Mouse (Mus musculus) neural tube, embryonic 14.5 days (tissue): Measurements from ENCODE around the gene Lsmem1. TPM values are rescaled to one million over a fixed set of nuclear protein-coding genes. Genes with fewer than 3 reads are reported as not detected.

Source experiments
- ATAC-seq: fragments of 200-750 bp; cut with Nextera tagmentation; 2 replicates; pipeline ENCODE4 v1.8.0; 2017; ENCODE audit warnings: low read depth, mild to moderate bottlenecking, moderate TSS enrichment, moderate library complexity
- H3K27ac ChIP-seq: fragments of 300-500 bp; sonication (generic); 2 replicates; pipeline ENCODE4 v1.5.1; 2014; ENCODE audit warnings: low read depth, mild to moderate bottlenecking, control low read depth, low read length, moderate library complexity, mixed read lengths
- H3K27me3 ChIP-seq: fragments of 300-500 bp; sonication (generic); 2 replicates; pipeline ENCODE4 v1.6.1; 2014; ENCODE audit warnings: low read length; ENCODE audit not compliant: control insufficient read depth, insufficient read depth
- H3K36me3 ChIP-seq: fragments of 300-500 bp; sonication (generic); 2 replicates; pipeline ENCODE4 v1.6.1; 2014; ENCODE audit warnings: low read length, mixed read lengths; ENCODE audit not compliant: control insufficient read depth, insufficient read depth
- H3K4me1 ChIP-seq: fragments of 300-500 bp; sonication (generic); 2 replicates; pipeline ENCODE4 v1.6.1; 2014; ENCODE audit warnings: low read length; ENCODE audit not compliant: control insufficient read depth, insufficient read depth
- H3K4me2 ChIP-seq: fragments of 300-500 bp; sonication (generic); 2 replicates; pipeline ENCODE4 v1.6.1; 2014; ENCODE audit warnings: mild to moderate bottlenecking, low read depth, low read length, control low read depth
- H3K4me3 ChIP-seq: fragments of 300-500 bp; sonication (generic); 2 replicates; pipeline ENCODE4 v1.5.1; 2014; ENCODE audit warnings: low read depth, low read length, control low read depth, mixed read lengths
- H3K9ac ChIP-seq: fragments of 300-500 bp; sonication (generic); replicated peaks from 2 replicates; pipeline ENCODE4 v1.6.1; 2014; ENCODE audit warnings: low read depth, mild to moderate bottlenecking, control low read depth, low read length, mixed read lengths
- H3K9me3 ChIP-seq: fragments of 300-500 bp; sonication (generic); 2 replicates; pipeline ENCODE4 v1.6.1; 2016; ENCODE audit warnings: low read length; ENCODE audit not compliant: control insufficient read depth
- WGBS: fragments of 180-500 bp; shearing (Covaris S2); extraction: QIAGEN DNeasy Blood & Tissue Kit; methylation state at CpG from one replicate; pipeline ENCODE4 v1.1.7; 2014; 5-methylcytosine and 5-hydroxymethylcytosine counted together
- polyA plus RNA-seq: library from polyadenylated mRNA; unstranded; fragments of >200 nt; fragmentation: Nextera tagmentation; extraction: Ambion mirVana; gene quantifications from 2 replicates; pipeline ENCODE4 v1.2.1, GENCODE M21; 2014

Lsmem1 gene
- polyA plus RNA-seq, 1 experiment from 2014 or later: 0.32 TPM

- Histone ChIP-seq H3K9me3 (no peaks in the 10 kb centered on the region), H3K27ac (no peak overlapping the region), H3K4me2 (peak overlapping the region; percentile 59), H3K4me3 (no peak overlapping the region), H3K9ac (no peak overlapping the region), H3K27me3 (no peaks in the 10 kb centered on the region; the same call in 1 of the 2 replicates), H3K36me3 (peaks cover 15% of the 10 kb centered on the region), H3K4me1 (peaks cover 13% of the 10 kb centered on the region; the same call in 1 of the 2 replicates)
- 49% methylated on average over 3 of the region's 3 CpGs for WGBS
- ATAC-seq: no peak
These were observed 20.8 kb upstream of the Lsmem1 start for GRCm38 (mm10) chr12:40220001-40220570.

- no peak overlapping the region for H3K9ac ChIP-seq
- no peak for ATAC-seq
- H3K27ac ChIP-seq: no peak overlapping the region
- 77% methylated on average over 2 of the region's 2 CpGs for WGBS
- no peak overlapping the region for H3K4me3 ChIP-seq
- peaks cover 13% of the 10 kb centered on the region; the same call in 1 of the 2 replicates for H3K4me1 ChIP-seq
- H3K9me3 ChIP-seq: no peaks in the 10 kb centered on the region
- no peaks in the 10 kb centered on the region; the same call in 1 of the 2 replicates for H3K27me3 ChIP-seq
- H3K4me2 ChIP-seq: no peak overlapping the region
- peaks cover 22% of the 10 kb centered on the region for H3K36me3 ChIP-seq
These were observed 19.2 kb upstream of the Lsmem1 start for GRCm38 (mm10) chr12:40218430-40218945.

- H3K9me3 ChIP-seq: no peaks in the 10 kb centered on the region
- H3K4me2 ChIP-seq: no peak overlapping the region
- no peak overlapping the region for H3K27ac ChIP-seq
- H3K9ac ChIP-seq: no peak overlapping the region
- no peak overlapping the region for H3K4me3 ChIP-seq
- no peak for ATAC-seq
- peaks cover 29% of the 10 kb centered on the region for H3K36me3 ChIP-seq
- peaks cover 13% of the 10 kb centered on the region; the same call in 1 of the 2 replicates for H3K4me1 ChIP-seq
- WGBS: 83% methylated on average over 2 of the region's 2 CpGs
- no peaks in the 10 kb centered on the region; the same call in 1 of the 2 replicates for H3K27me3 ChIP-seq
These were observed 18.5 kb upstream of the Lsmem1 start for GRCm38 (mm10) chr12:40217776-40218175.

- no peak for ATAC-seq
- Histone ChIP-seq H3K4me1 (no peaks in the 10 kb centered on the region; the same call in 1 of the 2 replicates), H3K4me3 (no peak overlapping the region), H3K4me2 (no peak overlapping the region), H3K27me3 (no peaks in the 10 kb centered on the region), H3K27ac (no peak overlapping the region), H3K9ac (no peak overlapping the region), H3K36me3 (peaks cover 49% of the 10 kb centered on the region), H3K9me3 (no peaks in the 10 kb centered on the region)
- WGBS: 48% methylated on average over 15 of the region's 15 CpGs
These were observed 15.9 kb upstream of the Lsmem1 start for GRCm38 (mm10) chr12:40214888-40215876.

GRCm38 (mm10) chr12:40209049-40209448, 9.8 kb upstream of the Lsmem1 start:
- Histone ChIP-seq H3K27me3 (no peaks in the 10 kb centered on the region), H3K9me3 (no peaks in the 10 kb centered on the region), H3K4me2 (no peak overlapping the region), H3K27ac (no peak overlapping the region), H3K4me3 (no peak overlapping the region), H3K36me3 (peaks cover 65% of the 10 kb centered on the region), H3K9ac (no peak overlapping the region), H3K4me1 (no peaks in the 10 kb centered on the region)
- no peak for ATAC-seq
- 91% methylated on average over 3 of the region's 3 CpGs for WGBS

GRCm38 (mm10) chr12:40207909-40208308, 8.6 kb upstream of the Lsmem1 start:
- Histone ChIP-seq H3K4me1 (no peaks in the 10 kb centered on the region), H3K27ac (no peak overlapping the region), H3K9ac (no peak overlapping the region), H3K9me3 (no peaks in the 10 kb centered on the region), H3K4me2 (no peak overlapping the region), H3K27me3 (no peaks in the 10 kb centered on the region), H3K36me3 (peaks cover 57% of the 10 kb centered on the region), H3K4me3 (no peak overlapping the region)
- WGBS: 97% methylated on average over 4 of the region's 4 CpGs
- no peak for ATAC-seq

- H3K9me3 ChIP-seq: no peaks in the 10 kb centered on the region
- H3K9ac ChIP-seq: no peak overlapping the region
- WGBS: 91% methylated on average over 7 of the region's 7 CpGs
- H3K4me1 ChIP-seq: no peaks in the 10 kb centered on the region
- no peak overlapping the region for H3K4me2 ChIP-seq
- peaks cover 24% of the 10 kb centered on the region for H3K36me3 ChIP-seq
- no peak overlapping the region for H3K27ac ChIP-seq
- no peaks in the 10 kb centered on the region for H3K27me3 ChIP-seq
- ATAC-seq: no peak
- no peak overlapping the region for H3K4me3 ChIP-seq
These were observed 3.1 kb upstream of the Lsmem1 start for GRCm38 (mm10) chr12:40202161-40203035.

- Histone ChIP-seq H3K4me3 (no peak overlapping the region), H3K4me1 (no peaks in the 10 kb centered on the region), H3K9ac (no peak overlapping the region), H3K9me3 (no peaks in the 10 kb centered on the region), H3K4me2 (no peak overlapping the region), H3K27ac (no peak overlapping the region), H3K36me3 (peaks cover 15% of the 10 kb centered on the region; the same call in 1 of the 2 replicates), H3K27me3 (no peaks in the 10 kb centered on the region)
- ATAC-seq: no peak
- WGBS: 90% methylated on average over 6 of the region's 6 CpGs
These were observed 1.4 kb upstream of the Lsmem1 start for GRCm38 (mm10) chr12:40200484-40201235.
